Mouse (Mus musculus): ENCODE data around the gene A930018P22Rik.

DNA sequence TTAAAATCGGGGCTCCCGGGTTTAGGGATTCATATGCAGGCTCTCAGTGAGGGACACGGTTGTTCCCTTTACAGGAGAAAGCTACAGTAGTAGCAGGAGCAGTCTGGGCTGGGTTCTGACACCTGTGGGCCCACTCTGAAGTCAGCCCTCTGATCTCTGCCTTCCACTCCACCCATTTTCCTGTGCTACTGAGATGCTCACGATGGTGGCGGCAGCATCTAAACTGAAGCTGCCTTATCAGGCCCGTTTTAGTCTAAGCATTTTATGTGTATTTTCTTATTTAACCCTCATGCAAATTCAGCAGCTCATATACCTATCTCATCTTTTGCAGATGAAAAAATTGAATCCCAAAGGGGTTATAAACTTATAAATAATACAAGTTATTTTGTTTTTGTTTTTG, 17.8 kb upstream of the A930018P22Rik start:
- no peak for TF ChIP-seq POLR2A (IDR thresholded peaks at IDR 0.05; ENCODE audit: low read depth, low read length)
- TF ChIP-seq CTCF (IDR thresholded peaks at IDR 0.05; ENCODE audit: extremely low read depth, insufficient read length, insufficient replicate concordance, low read depth, low read length): no peak
